Mouse (Mus musculus) layer of hippocampus, postnatal 25 days (tissue): ENCODE measurements at regions not wholly inside any gene's neighbourhood (a gene's known extent, or its start where the extent isn't known, plus 50 kb on each side); places are given as distances from the start of the nearest gene placed in this dataset.

ENCODE experiments used
- DNase-seq, 2 experiments: peaks; one replicate each; pipeline ENCODE4 v3.0.0; 2022; ENCODE audit warnings: mixed read lengths in 2 of 2, low spot score in 1 of 2; ENCODE audit errors: extremely low spot score in 1 of 2

- DNase-seq: no peak
These were observed 88.8 kb upstream of the Tlk1 start for GRCm38 (mm10) chr2:70914372-70914771.

GRCm38 (mm10) chr2:70909401-70909800 lies 83.9 kb upstream of the Tlk1 start:
- DNase-seq: no peak

- DNase-seq: no peak
These were observed 83.1 kb upstream of the Tlk1 start for GRCm38 (mm10) chr2:70908579-70908978.

GRCm38 (mm10) chr2:70906216-70906615 lies 80.7 kb upstream of the Tlk1 start:
- no peak for DNase-seq

GRCm38 (mm10) chr2:70904429-70904828 lies 78.9 kb upstream of the Tlk1 start:
- peak in 1 of 2 experiments; percentile 1 for DNase-seq

GRCm38 (mm10) chr2:70902196-70902595 lies 76.7 kb upstream of the Tlk1 start:
- DNase-seq: no peak

GRCm38 (mm10) chr2:70901479-70901878 lies 76.0 kb upstream of the Tlk1 start:
- DNase-seq: no peak

GRCm38 (mm10) chr2:70899056-70899455 lies 73.5 kb upstream of the Tlk1 start:
- DNase-seq: no peak

GRCm38 (mm10) chr2:70898396-70898795 lies 72.9 kb upstream of the Tlk1 start:
- DNase-seq: no peak

- DNase-seq: no peak
These were observed 71.8 kb upstream of the Tlk1 start for GRCm38 (mm10) chr2:70897373-70897772.

GRCm38 (mm10) chr2:70889522-70890100 lies 64.1 kb upstream of the Tlk1 start:
- DNase-seq: no peak

GRCm38 (mm10) chr2:70888840-70889469 lies 63.4 kb upstream of the Tlk1 start:
- no peak for DNase-seq

GRCm38 (mm10) chr2:70886831-70887230 lies 61.3 kb upstream of the Tlk1 start:
- DNase-seq: no peak

- DNase-seq: no peak
These were observed 60.1 kb upstream of the Tlk1 start for GRCm38 (mm10) chr2:70885674-70886073.

GRCm38 (mm10) chr2:70877333-70878080 lies 52.0 kb upstream of the Tlk1 start:
- DNase-seq: no peak

- no peak for DNase-seq
These were observed 50.7 kb upstream of the Tlk1 start for GRCm38 (mm10) chr2:70876251-70876650.
